Mouse (Mus musculus): ENCODE results near the gene C1qa. TPM values are rescaled to one million over a fixed set of nuclear protein-coding genes. Genes with fewer than 3 reads are reported as not detected.

C1qa gene
- polyA plus RNA-seq, 1 experiment from 2014 or later, result 4.5 TPM

Other genes starting within 250 kb of the C1qa start
- gene Ephb2, start 62.8 kb downstream of the C1qa start, polyA plus RNA-seq (2016; fragmentation: Nextera tagmentation; extraction: Ambion mirVana), result 9.5 and 9.7 TPM in 2 replicates
- 15.1 and 15.5 TPM in 2 replicates for gene C1qb, start 12.6 kb downstream of the C1qa start, polyA plus RNA-seq (2016; fragmentation: Nextera tagmentation; extraction: Ambion mirVana)
- gene C1qc, start 5.7 kb downstream of the C1qa start, polyA plus RNA-seq (2016; fragmentation: Nextera tagmentation; extraction: Ambion mirVana), result 5.0 and 6.9 TPM in 2 replicates
- gene Epha8, start 58.0 kb upstream of the C1qa start, polyA plus RNA-seq (2016; fragmentation: Nextera tagmentation; extraction: Ambion mirVana), result 0.46 and 0.60 TPM in 2 replicates
- 5.5 and 6.2 TPM in 2 replicates for gene Zbtb40, start 150.0 kb upstream of the C1qa start, polyA plus RNA-seq (2016; fragmentation: Nextera tagmentation; extraction: Ambion mirVana)

Measured in forebrain, embryonic 10.5 days (tissue).